Mouse (Mus musculus) cortical plate, adult 2 months (tissue): ENCODE results near the gene Uvrag. TPM values are rescaled to one million over a fixed set of nuclear protein-coding genes. Genes with fewer than 3 reads are reported as not detected.

Source experiments
- H3K27ac ChIP-seq: fragments of 200-500 bp; 2 replicates; pipeline ENCODE4 v1.5.1; 2012; ENCODE audit warnings: low read length, control low read depth, inconsistent platforms; ENCODE audit not compliant: insufficient read depth
- H3K4me1 ChIP-seq: fragments of 200-500 bp; 2 replicates; pipeline ENCODE4 v1.6.1; 2011; ENCODE audit warnings: low read length; ENCODE audit not compliant: control insufficient read depth, insufficient read depth
- H3K4me3 ChIP-seq: fragments of 200-500 bp; 2 replicates; pipeline ENCODE4 v1.5.1; 2011; ENCODE audit warnings: mild to moderate bottlenecking, low read length, control low read depth; ENCODE audit not compliant: insufficient read depth
- CTCF ChIP-seq: fragments of 200-500 bp; IDR thresholded peaks from 2 replicates; pipeline ENCODE4 v1.5.1; 2011; ENCODE audit warnings: mild to moderate bottlenecking, control low read depth, low read length; ENCODE audit not compliant: insufficient read depth; ENCODE audit errors: extremely low read depth
- POLR2A ChIP-seq: fragments of 200-500 bp; IDR thresholded peaks from 2 replicates; pipeline ENCODE4 v1.6.1; 2011; ENCODE audit warnings: mild to moderate bottlenecking, low read length, control low read depth; ENCODE audit not compliant: insufficient read depth; ENCODE audit errors: extremely low read depth
- polyA plus RNA-seq: library from polyadenylated mRNA; depleted of rRNA; stranded (reverse); fragments of >200 nt; gene quantifications from 2 replicates; pipeline ENCODE4 v1.2.3, GENCODE M21; 2012

Gene Uvrag
- polyA plus RNA-seq, 1 experiment, result 18.0 TPM

DNA sequence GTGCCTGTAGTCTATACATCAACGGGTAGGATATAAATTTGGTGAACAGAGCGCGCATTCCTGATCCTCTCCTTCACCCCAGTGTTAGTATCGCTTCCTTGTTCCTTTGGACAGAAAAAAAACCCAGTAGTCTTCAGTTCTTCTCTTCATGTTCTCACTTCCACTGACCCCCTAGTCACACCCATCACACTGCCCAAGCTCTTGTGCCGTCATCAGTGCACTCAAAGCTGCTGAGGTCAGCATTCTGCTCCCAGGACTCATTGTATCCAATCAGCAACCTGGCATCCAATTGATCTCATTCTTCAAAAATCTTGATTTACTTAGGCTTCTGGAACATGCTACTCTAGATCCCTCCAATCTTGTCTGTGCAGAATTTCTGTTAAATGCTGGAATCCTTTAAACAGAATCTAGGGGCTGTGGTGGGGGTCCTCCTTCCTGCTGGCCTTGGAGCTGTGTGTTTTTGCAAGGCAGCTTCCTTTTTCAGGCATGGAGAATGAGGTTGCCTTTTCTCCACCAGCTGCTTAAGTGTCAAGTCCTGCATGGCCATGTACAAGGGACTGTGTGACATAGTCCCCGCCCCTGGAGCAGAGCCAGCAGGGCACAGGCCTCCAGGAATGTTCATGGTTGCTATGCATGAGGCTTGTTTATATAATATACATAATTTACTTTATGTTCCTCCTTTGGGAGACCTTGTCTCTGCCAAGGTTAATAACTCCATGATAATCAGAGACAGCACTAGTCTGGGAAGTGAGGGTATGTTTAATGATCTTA lies 88.3 kb downstream of the Uvrag start:
- no peak overlapping the region for H3K27ac ChIP-seq
- TF ChIP-seq CTCF, result no peak
- no peak for TF ChIP-seq POLR2A
- H3K4me3 ChIP-seq, result no peak overlapping the region
- peaks cover 3% of the 10 kb centered on the region for H3K4me1 ChIP-seq

DNA sequence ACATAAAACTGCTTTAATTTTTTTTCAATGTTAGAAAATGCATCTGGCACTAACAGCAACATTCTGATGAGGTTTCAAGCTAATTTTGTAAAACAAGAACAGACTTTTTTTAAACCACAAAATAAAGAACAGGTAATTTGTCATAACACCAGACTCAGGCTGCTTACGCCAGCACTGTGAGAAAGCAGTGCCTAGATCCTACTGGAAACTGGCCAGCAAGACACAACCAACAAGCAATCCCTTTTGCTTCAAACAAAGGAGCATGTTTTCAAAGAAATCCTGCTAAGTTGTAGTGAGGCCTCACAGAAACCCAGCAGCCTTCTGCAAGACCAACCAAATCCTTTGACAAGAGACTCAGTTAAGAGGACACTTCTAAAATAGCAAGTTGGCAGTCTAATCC lies 90.1 kb downstream of the Uvrag start:
- Histone ChIP-seq H3K4me1 (peaks cover 5% of the 10 kb centered on the region), H3K27ac (no peak overlapping the region), H3K4me3 (no peak overlapping the region)
- TF ChIP-seq POLR2A (no peak), CTCF (no peak)

DNA sequence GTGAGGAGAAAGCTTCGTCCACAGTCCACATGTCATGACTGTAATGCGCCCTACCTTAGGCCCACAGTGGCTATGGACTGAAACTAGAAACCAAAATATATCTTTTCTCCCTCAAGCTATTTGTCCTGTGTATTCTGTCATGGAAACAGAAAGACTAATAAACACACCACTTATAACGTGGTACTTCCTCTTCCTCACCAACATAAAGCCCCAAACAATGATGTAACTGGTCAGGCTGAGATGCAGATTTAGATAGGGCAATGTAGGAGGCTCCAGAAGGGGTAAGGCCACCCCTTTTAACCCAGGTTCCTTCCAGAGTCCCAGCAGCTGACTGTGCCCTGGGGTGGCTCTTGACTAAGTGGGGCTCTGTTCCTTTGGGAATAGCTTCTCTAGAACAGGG lies 91.0 kb downstream of the Uvrag start:
- H3K27ac ChIP-seq, result no peak overlapping the region
- H3K4me3 ChIP-seq, result no peak overlapping the region
- TF ChIP-seq CTCF (no peak), POLR2A (no peak)
- H3K4me1 ChIP-seq, result peaks cover 7% of the 10 kb centered on the region

DNA sequence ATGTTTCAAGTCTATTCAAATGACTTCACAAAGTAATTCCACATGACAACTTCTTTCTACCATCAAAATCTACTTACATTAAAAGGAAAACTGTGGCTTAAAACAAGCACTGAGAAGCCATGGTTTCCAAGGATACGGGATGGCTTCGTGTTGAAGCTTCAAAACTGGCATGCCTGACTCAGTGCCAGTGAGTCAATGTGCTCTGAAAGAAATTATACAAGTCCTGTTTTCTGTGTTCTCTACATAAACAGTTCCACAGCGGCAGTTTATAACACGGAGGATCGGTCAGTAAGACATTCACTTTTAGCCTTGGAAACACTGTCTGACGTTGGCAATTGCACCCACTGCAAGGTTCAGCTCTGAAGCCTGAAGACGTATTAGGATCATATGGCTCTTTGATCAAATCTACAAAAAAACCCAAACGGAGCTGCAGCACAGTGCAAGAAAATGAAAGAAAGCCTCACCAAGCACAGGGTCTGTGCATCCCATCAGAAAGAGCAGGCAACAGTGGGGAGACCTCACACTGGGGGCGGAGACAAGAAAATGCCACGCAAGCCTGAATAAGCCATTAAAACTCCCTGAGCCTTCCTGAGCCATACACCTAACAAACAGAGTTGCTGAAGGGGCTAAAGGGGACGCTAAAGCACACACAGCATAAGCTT lies 94.3 kb downstream of the Uvrag start:
- Histone ChIP-seq H3K27ac (0 out of 2 replicates have a peak overlapping the region, but pooled peaks have one; percentile 26), H3K4me3 (no peak overlapping the region), H3K4me1 (peaks cover 8% of the 10 kb centered on the region)
- TF ChIP-seq CTCF (no peak), POLR2A (no peak)

DNA sequence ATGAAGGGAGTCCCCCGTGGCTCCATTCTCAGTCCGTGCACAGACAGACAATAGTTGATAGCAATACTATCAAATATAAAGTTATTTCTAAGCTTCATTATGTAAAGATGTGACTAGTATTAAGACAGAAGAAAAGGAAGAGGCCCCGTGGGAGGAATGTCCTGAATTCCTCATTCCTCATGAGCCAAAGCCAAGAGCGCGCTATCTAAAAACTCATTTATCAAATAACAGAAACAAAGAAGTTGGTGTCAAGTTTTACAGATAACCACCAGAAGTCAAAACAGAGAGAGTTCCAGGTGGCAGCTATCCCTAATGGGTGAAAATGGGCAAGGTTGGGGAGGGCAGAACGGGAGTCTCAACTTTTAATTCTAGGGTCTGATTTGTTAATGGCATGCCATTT lies 95.4 kb downstream of the Uvrag start:
- Histone ChIP-seq H3K27ac (no peak overlapping the region), H3K4me1 (peaks cover 6% of the 10 kb centered on the region), H3K4me3 (no peak overlapping the region)
- TF ChIP-seq CTCF (no peak), POLR2A (no peak)

DNA sequence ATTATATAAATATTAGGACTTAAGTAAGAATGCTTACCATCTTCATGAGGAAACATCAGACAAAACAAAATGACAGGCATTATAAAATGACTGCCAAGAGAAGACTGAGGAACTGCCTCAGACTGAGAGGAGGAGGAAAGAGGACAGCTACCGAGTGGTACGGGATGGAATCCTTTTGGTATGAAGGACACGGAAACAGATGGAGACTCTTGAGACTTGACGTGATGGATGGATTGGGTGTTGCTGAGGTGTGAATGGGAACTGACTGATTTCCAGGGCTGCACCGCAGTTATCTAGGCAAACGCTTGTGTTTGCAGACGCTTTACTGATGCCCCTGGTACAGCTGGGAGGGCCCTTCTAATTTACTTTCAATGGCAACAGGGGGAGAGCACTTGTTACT lies 97.0 kb downstream of the Uvrag start:
- no peak for TF ChIP-seq POLR2A
- no peak for TF ChIP-seq CTCF
- Histone ChIP-seq H3K4me3 (no peak overlapping the region), H3K27ac (no peak overlapping the region), H3K4me1 (peaks cover 8% of the 10 kb centered on the region)

DNA sequence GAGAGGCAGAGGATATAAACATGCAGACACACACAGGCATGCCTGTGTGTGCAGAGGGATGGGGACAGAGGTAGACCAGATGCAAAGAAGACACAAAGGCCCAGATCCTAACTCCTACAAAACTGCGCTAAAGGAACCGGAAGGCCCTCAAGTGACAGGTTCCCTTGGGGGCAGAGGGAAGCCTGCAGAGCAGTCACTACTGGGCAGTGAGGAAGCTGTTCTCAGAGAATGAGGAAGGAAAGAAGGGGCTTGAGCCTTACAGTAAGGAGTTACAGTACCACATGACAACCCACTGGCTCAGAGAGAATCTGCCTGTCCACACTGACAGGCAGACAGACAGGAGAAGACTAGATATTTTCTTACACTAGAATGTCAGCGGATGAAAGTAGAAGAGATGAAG lies 97.6 kb downstream of the Uvrag start:
- Histone ChIP-seq H3K4me3 (no peak overlapping the region), H3K27ac (no peak overlapping the region), H3K4me1 (peaks cover 8% of the 10 kb centered on the region)
- no peak for TF ChIP-seq POLR2A
- no peak for TF ChIP-seq CTCF

DNA sequence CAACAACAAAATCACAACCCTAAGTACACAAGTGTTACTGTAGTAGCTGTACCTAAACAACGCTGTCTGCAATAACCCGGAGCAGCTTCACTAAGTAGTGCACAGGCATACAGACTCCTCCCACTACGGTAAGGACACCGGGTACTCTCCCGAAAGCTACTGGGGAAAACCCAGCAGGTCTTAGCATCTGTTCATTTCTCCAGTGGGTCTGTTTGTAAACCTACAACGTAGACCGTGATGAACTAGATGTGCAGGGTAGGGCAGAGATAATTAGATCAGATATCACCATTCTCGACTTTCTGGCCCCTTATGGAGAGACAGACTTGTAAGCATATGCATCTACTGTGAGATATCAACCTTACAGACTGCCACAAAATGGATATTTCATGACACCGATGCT lies 99.1 kb downstream of the Uvrag start:
- H3K4me3 ChIP-seq, result no peak overlapping the region
- TF ChIP-seq CTCF (no peak), POLR2A (no peak)

DNA sequence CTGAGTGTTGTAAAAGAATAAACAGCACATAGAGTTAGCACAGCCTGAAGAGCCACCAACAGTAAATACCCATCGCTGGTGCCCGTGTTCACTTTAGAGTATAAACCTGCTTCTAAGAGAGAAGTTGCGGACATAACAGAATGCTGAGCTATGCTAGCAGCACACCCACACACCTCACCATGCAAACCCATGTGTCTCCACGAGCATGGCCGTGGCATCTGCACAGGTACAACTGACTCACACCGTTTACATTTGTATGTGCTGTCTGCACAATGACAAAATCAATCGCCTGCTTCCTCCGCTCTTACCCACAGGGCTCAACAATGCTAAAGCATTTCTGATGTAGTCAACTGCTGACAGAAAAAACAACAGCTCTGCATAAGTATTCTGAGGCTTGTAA lies 101.0 kb downstream of the Uvrag start:
- H3K4me1 ChIP-seq, result peaks cover 6% of the 10 kb centered on the region
- H3K27ac ChIP-seq, result no peak overlapping the region
- TF ChIP-seq POLR2A, result no peak
- TF ChIP-seq CTCF, result no peak
- H3K4me3 ChIP-seq, result no peak overlapping the region

More for the DNA sequence above, 99.1 kb downstream of the Uvrag start:
- peaks cover 8% of the 10 kb centered on the region for H3K4me1 ChIP-seq
- no peak overlapping the region for H3K27ac ChIP-seq

DNA sequence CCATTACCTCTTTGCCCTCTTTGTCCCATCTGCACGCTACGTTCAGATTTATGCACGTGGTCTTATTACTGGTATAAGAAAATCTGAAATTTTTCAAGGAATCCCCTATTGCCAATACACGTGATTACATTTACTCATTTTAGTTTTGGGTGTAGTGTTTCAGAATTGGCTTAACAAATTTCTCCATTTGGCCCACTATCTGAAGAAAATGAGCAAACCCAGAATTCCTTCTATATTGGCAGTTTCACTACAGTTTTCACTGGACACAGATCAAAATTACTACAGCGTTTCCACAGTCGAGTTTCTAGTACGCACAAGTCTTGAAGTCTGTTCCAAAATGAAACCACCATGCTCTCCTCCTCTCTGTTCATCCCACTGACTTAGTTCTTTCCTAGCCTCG lies 104.7 kb downstream of the Uvrag start:
- Histone ChIP-seq H3K4me3 (no peak overlapping the region), H3K4me1 (peaks cover 7% of the 10 kb centered on the region), H3K27ac (no peak overlapping the region)
- TF ChIP-seq POLR2A (no peak), CTCF (no peak)
